Mouse (Mus musculus): ENCODE measurements at regions not wholly inside any gene's neighbourhood (a gene's known extent, or its start where the extent isn't known, plus 50 kb on each side); places are given as distances from the start of the nearest gene placed in this dataset.
"Not testable (repeated sequence)": the region's sequence is repeated elsewhere in the genome, so short reads cannot be mapped to it uniquely, and the experiment has no call there.

- DNase-seq: no peak
Measured at GRCm38 (mm10) chr6:66399091-66399755, 136.0 kb upstream of the Mad2l1 start.

GRCm38 (mm10) chr6:66401468-66401867 is 133.7 kb upstream of the Mad2l1 start:
- no peak for DNase-seq

- no peak for DNase-seq
Measured at GRCm38 (mm10) chr6:66401868-66402440, 133.2 kb upstream of the Mad2l1 start.

GRCm38 (mm10) chr6:66414822-66415221 is 120.4 kb upstream of the Mad2l1 start:
- no peak for DNase-seq

GRCm38 (mm10) chr6:66419452-66420041 is 115.6 kb upstream of the Mad2l1 start:
- no peak for DNase-seq

DNA sequence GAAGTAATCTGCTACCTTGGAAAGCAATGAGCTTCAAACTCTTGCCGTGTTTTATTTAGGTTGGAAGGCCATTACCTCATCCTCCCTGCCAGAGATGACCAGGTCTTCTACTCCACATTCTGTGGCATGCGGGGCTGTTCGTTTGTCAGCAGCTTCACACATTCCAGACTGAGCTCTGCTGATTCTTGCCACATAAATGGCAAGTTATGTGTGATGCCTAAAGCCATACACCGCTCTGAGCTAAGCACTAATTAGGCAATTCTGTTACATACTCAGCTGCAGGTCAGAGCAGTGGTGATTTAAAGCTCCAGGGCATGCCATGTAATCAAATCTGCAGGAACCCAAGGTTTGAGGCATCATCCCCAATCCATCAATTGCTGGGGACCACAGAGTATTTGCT is 106.8 kb upstream of the Mad2l1 start:
- DNase-seq: no peak

- not testable (repeated sequence) for DNase-seq
Measured at GRCm38 (mm10) chr6:66450408-66450807, 84.8 kb upstream of the Mad2l1 start.

DNA sequence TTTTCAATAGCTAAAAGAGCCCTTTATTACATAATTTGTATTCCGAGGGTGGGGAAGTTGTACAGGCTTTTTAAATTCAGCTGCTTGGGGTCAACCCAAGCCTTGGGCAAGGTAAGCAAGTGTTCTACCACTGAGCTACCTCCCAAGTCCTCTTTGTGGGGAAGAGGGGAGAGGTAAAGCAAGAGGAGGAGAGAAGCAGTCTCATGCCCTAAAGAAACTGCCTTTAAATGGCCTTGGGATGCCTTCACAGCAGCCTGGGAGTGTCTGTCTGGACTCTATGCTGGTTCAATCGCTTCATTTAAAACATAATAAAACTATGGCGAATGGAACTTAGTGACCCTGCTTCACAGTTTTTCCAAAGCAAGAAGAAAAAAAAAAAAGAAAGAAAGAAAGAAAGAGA is 77.0 kb upstream of the Mad2l1 start:
- no peak for DNase-seq

DNA sequence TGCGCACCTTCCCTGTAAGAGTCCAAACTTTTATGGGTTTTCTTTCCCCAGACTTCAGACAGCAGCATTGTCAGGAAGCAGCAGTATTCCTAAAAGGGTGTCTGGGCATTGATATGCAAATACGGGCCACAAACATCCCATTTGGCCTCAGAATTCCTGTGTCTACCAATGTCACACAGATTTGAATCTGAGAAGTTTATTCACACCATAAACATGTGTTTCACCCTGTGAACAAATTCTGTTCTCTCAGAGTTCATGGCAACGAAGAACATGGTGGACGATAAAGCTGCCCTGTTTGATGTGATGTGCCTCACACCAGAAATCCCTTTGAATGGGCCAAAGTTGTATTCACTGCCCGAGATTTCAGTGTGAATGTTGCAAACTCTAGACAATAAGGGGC is 70.7 kb upstream of the Mad2l1 start:
- DNase-seq: no peak

DNA sequence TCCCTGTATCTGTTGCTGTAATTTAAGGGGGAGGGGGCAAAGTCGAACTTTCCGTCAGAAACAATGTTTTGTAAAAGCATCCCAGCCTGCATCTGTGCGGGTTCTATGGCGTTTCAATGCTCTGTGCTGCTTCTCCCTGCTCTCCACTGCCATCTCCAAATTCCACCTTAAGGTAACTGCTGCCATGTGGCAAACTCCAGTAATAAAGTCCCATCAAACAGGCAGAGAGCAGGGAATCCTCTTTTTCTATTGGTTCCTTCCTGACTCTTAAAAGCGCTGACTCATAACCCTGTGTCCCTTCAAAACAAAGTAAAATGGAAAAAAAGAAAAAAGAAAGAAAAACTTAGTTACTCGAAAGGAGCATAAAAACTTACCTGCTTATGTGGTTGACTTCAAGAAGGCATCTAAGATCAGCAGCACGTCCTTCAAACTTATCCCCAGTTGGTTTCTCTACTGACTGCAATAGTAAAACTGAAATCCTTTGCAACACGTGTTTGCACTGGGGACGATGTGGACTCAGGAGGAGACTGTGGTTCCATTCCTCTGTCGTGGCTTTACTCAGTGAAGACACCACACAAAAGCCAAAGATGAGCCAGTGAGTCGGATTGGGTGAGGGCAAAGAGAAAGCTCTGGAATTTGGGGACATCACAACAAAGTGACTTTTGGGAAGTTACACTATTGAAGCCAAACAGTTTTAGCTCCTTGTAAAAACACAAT is 69.9 kb upstream of the Mad2l1 start:
- DNase-seq: no peak

- DNase-seq: no peak
Measured at GRCm38 (mm10) chr6:66466757-66467156, 68.4 kb upstream of the Mad2l1 start.

- DNase-seq: no peak
Measured at GRCm38 (mm10) chr6:66470627-66471249, 64.5 kb upstream of the Mad2l1 start.

DNA sequence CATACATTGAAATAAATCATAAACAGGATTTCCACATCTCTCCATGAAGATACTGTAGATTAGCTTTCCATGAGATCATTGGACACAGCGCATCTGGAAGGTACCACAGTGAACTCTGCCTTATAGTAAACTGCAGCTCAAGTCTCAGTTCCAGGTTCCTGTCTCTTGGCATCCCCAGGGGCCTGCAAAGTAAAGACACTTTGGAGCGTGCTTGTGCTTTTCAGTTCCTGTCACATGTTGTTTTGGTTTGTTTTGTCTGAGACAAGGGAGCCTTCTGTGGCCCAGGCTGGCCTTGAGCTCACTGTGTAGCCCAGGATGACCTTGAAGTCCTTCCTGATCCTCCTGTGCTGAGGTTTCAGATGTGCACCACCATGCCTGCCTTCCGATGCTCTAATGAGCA is 63.4 kb upstream of the Mad2l1 start:
- DNase-seq: no peak

DNA sequence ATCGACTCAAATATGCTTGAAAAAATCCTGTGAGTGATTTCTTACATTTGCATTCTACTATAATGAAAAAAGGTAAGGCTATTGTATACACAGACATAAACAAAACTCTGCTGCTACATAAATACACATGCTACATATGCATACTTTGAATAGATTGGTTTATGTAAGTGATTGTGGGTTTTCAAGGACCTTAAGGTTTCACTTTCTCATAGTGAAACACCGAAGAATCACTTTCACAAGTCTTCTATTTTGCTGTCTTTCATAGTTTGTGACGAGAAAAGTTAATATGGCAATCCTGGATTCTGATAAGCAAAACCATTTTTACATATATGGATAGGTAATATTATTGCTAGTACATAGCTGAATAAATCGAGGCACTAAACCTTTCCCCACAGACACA is 62.5 kb upstream of the Mad2l1 start:
- no peak for DNase-seq

- DNase-seq: no peak
Measured at GRCm38 (mm10) chr6:66477575-66477974, 57.6 kb upstream of the Mad2l1 start.

DNA sequence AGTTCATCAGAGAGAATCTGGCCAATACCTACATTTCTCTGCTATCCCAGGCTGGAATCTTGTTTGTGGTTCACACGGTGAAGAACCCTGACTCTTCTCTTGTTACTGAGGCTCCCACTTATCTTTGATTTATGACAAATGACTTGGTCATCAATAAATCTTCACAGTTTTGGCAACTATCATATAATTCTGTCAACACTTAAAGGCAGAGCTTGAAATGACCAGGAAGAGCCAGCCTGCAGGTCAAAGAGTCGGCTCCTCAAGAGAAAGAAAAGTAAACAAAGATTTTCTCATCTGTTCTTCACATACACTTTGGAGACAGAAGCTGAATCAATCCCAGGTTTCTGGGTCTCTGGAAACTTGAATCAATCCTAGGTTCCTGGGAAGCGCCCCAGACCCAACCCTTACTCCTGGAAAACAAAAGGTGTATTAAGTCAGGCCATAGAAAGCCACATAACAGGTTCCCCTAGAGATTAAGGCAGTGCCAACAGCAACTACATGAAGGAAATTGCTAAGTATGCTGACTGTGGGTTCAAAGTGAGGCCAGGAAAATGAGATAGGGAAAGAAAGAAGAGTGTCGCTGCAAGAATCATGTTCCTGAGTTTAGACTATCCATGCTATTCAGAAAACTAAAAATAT is 56.7 kb upstream of the Mad2l1 start:
- DNase-seq: no peak

- no peak for DNase-seq
Measured at GRCm38 (mm10) chr6:66479576-66479975, 55.6 kb upstream of the Mad2l1 start.

- no peak for DNase-seq
Measured at GRCm38 (mm10) chr6:66480207-66480606, 55.0 kb upstream of the Mad2l1 start.

DNA sequence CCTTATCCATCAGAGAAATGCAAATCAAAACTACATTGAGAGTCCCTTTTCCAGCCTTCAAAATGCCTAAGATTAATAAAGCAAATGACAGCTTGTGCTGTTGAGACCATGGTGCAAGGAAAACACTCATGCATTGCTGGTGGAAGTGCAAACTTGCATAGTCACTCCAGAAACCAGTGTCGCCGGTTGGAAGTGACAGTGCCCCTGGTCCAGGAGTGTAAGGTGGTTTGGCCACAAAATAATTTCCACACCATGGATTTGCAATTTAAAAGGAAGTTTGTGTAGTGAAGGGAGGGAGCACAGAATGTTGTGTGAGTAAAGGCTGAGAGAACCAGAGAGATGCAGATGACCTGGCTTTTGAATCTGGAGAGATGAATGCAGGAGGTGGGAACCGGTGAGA is 52.4 kb upstream of the Mad2l1 start:
- no peak for DNase-seq

All from lung, postnatal 10 days (tissue).